Mouse (Mus musculus): ENCODE results near the gene Gpn2. TPM values are rescaled to one million over a fixed set of nuclear protein-coding genes. Genes with fewer than 3 reads are reported as not detected.

Gpn2 gene
- total and polyA plus RNA-seq, 2 experiments from 2014 or later = 16.9 to 32.2 TPM

DNA sequence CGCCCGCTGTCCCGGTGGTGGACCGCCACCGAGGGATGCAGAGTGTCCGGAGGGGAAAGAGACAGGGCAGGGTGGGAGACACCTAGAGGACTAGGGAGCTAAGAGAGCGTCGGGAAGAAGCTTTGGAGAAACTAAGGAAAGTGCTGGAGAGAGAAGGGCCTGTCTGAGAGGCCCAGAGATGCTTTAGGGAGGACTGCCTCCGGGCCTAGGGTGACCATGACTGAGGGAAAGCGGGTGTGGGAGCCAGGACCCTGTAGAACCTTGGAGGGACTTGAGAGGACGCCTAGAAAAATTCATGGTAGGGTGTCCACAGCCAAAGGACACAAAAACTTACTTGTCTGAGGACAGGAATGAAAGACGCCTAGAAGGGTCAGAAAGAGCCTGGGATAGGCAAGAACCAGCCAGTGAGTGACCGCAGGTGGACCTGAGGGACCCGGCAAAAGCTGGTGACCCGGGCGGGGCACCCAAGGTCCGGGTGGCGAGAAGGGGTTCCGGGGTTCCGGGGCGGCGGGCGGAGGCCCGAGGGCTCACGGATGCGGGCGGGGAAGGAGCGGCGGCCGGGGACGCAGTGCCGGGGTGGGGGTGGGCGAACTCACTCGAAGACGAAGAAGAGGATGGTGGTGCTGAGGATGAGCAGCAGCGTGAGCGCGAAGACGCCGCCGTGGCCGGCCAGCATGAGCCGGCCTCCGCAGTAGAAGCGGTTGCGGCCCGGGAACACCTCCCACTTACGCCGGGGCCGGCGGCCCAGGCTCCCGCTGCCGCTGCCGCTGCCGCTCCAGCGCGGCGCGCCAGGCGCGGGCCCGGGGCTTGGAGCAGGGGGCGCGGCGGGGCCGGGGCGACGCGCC is 48.5 kb downstream of the Gpn2 start:
- Histone ChIP-seq H3K4me3 (ENCODE audit: low read length) (peak overlapping the region; percentile 90), H3K4me2 (ENCODE audit: low read depth, low read length) (peak overlapping the region; percentile 89), H3K27me3 (ENCODE audit: insufficient read depth, low read length) (no peaks in the 10 kb centered on the region), H3K4me1 (ENCODE audit: insufficient read depth, low read length) (peaks cover 19% of the 10 kb centered on the region), H3K9me3 (ENCODE audit: low read length) (no peaks in the 10 kb centered on the region), H3K9ac (replicated peaks; ENCODE audit: low read length) (peak overlapping the region; percentile 91), H3K36me3 (ENCODE audit: insufficient read depth, low read length) (no peaks in the 10 kb centered on the region), H3K27ac (peak overlapping the region; percentile 82)
- DNase-seq (ENCODE audit: low spot score) = no peak
- WGBS = under 1% methylated on average over 34 of the region's 69 CpGs
- ATAC-seq = peak; percentile 73
- TF ChIP-seq CTCF (IDR thresholded peaks at IDR 0.05; ENCODE audit: low read depth) = no peak

DNA sequence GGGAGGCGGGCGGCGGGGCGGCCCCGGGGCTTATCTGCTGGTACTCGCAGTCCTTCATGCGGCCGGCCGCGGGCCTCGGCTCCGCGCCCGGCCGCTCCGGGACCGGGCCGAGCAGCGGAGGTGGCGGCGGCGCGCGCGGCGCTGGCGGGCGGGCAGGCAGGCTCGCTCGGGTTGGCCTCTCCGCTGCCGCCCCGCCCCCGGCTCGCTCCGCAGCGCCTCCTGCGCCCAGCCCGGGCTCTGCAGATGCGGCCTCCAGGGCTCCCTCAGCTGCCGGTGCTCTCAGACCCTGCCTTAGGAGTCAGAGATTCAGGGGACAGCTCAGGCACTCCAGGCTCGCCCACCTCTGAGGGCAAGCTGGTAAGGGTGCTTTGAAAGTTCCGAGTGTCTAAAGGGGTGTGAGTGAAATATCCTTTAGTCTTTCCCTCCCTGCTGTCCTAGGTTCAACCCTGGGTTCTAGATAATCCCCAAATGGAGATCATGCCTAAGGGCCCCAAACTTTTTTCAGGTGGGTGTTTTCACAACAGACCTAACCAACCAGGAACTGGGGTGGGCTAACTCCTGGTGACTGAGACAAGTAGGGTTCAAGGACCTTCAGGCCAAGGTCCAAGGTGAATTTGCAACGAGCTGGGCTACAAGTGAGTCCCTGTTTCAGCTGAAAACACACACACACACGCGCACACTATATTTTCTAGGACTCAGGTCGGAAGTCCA is 49.3 kb downstream of the Gpn2 start:
- no peaks in the 10 kb centered on the region for H3K36me3 ChIP-seq (ENCODE audit: insufficient read depth, low read length)
- peak; percentile 92 for ATAC-seq

DNA sequence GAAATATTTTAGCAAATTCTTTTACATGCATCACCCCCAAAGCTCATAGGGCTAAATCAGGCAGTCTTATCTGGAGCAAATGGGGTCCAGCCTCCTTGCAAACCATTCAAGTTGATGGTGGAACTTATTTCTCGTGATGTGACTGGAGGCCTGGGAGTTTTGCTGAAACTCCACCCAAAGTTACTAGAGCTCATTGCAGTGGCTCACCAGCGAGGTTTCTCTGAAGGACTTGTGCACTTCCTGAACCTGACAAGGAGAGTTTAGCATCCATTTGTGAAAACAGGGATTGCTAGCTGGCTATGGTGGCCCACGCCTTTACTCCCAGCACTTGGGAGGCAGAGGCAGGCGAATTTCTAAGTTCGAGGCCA is 49.9 kb downstream of the Gpn2 start:
- no peak overlapping the region for H3K27ac ChIP-seq
- H3K4me3 ChIP-seq (ENCODE audit: low read length) = no peak overlapping the region
- H3K36me3 ChIP-seq (ENCODE audit: insufficient read depth, low read length) = no peaks in the 10 kb centered on the region
- DNase-seq (ENCODE audit: low spot score) (no peak), ATAC-seq (no peak)
- no peak overlapping the region for H3K4me2 ChIP-seq (ENCODE audit: low read depth, low read length)
- H3K9ac ChIP-seq (replicated peaks; ENCODE audit: low read length) = no peak overlapping the region
- no peaks in the 10 kb centered on the region for H3K27me3 ChIP-seq (ENCODE audit: insufficient read depth, low read length)
- no peaks in the 10 kb centered on the region for H3K9me3 ChIP-seq (ENCODE audit: low read length)
- H3K4me1 ChIP-seq (ENCODE audit: insufficient read depth, low read length) = peaks cover 19% of the 10 kb centered on the region
- no peak for TF ChIP-seq CTCF (IDR thresholded peaks at IDR 0.05; ENCODE audit: low read depth)
- WGBS = 83% methylated on average over 5 of the region's 5 CpGs

More for the DNA sequence above, 49.3 kb downstream of the Gpn2 start:
- peak; percentile 61 for TF ChIP-seq CTCF (IDR thresholded peaks at IDR 0.05; ENCODE audit: low read depth)
- DNase-seq (ENCODE audit: low spot score) = peak; percentile 91
- 20% methylated on average over 19 of the region's 47 CpGs for WGBS
- peak overlapping the region; percentile 82 for H3K27ac ChIP-seq
- H3K9me3 ChIP-seq (ENCODE audit: low read length) = no peaks in the 10 kb centered on the region
- peak overlapping the region; percentile 90 for H3K4me3 ChIP-seq (ENCODE audit: low read length)
- H3K4me2 ChIP-seq (ENCODE audit: low read depth, low read length) = peak overlapping the region; percentile 89
- H3K27me3 ChIP-seq (ENCODE audit: insufficient read depth, low read length) = no peaks in the 10 kb centered on the region
- H3K9ac ChIP-seq (replicated peaks; ENCODE audit: low read length) = peak overlapping the region; percentile 91
- peaks cover 19% of the 10 kb centered on the region for H3K4me1 ChIP-seq (ENCODE audit: insufficient read depth, low read length)

Small RNA genes within 50 kb of the gene (microRNA-seq; reads per million reads assigned to microRNA genes)
- 0 reads per million in 2 experiments for gene Gm23158

Other genes starting within 250 kb of the Gpn2 start
- 47.7 and 51.9 TPM in 2 replicates for gene Wdtc1, start 230.9 kb upstream of the Gpn2 start, total RNA-seq (2014; rRNA removed)
- gene Wdtc1, start 230.9 kb upstream of the Gpn2 start, polyA plus RNA-seq (2015; fragmentation: Nextera tagmentation; extraction: Ambion mirVana) = 12.8 and 14.9 TPM in 2 replicates
- 21.2 and 21.7 TPM in 2 replicates for gene Slc9a1, start 214.7 kb upstream of the Gpn2 start, total RNA-seq (2014; rRNA removed)
- gene Slc9a1, start 214.7 kb upstream of the Gpn2 start, polyA plus RNA-seq (2015; fragmentation: Nextera tagmentation; extraction: Ambion mirVana) = 8.2 and 10.1 TPM in 2 replicates
- gene Tent5b, start 104.2 kb upstream of the Gpn2 start, total RNA-seq (2014; rRNA removed) = 1.3 and 3.6 TPM in 2 replicates
- 0.49 and 0.55 TPM in 2 replicates for gene Tent5b, start 104.2 kb upstream of the Gpn2 start, polyA plus RNA-seq (2015; fragmentation: Nextera tagmentation; extraction: Ambion mirVana)
- 48.1 and 54.5 TPM in 2 replicates for gene Trnp1, start 85.8 kb upstream of the Gpn2 start, total RNA-seq (2014; rRNA removed)
- gene Trnp1, start 85.8 kb upstream of the Gpn2 start, polyA plus RNA-seq (2015; fragmentation: Nextera tagmentation; extraction: Ambion mirVana) = 20.9 and 22.0 TPM in 2 replicates
- 0.11 and 0.26 TPM in 2 replicates for gene Kdf1, start 65.4 kb upstream of the Gpn2 start, total RNA-seq (2014; rRNA removed)
- gene Kdf1, start 65.4 kb upstream of the Gpn2 start, polyA plus RNA-seq (2015; fragmentation: Nextera tagmentation; extraction: Ambion mirVana) = 0.53 and 0.60 TPM in 2 replicates
- gene Nudc, start 38.4 kb upstream of the Gpn2 start, total RNA-seq (2014; rRNA removed) = 54.1 and 70.4 TPM in 2 replicates
- 265 and 272 TPM in 2 replicates for gene Nudc, start 38.4 kb upstream of the Gpn2 start, polyA plus RNA-seq (2015; fragmentation: Nextera tagmentation; extraction: Ambion mirVana)
- gene Nr0b2, start 31.0 kb upstream of the Gpn2 start, total RNA-seq (2014; rRNA removed) = 0.47 TPM in 1 of 2 replicates, not detected in the other
- gene Nr0b2, start 31.0 kb upstream of the Gpn2 start, polyA plus RNA-seq (2015; fragmentation: Nextera tagmentation; extraction: Ambion mirVana) = 0.21 and 0.26 TPM in 2 replicates
- gene Gpatch3, start 9.6 kb upstream of the Gpn2 start, total RNA-seq (2014; rRNA removed) = 8.3 and 8.8 TPM in 2 replicates
- 6.1 and 6.3 TPM in 2 replicates for gene Gpatch3, start 9.6 kb upstream of the Gpn2 start, polyA plus RNA-seq (2015; fragmentation: Nextera tagmentation; extraction: Ambion mirVana)
- 1.1 and 2.8 TPM in 2 replicates for gene Sfn, start 17.8 kb downstream of the Gpn2 start, total RNA-seq (2014; rRNA removed)
- 1.2 and 1.4 TPM in 2 replicates for gene Sfn, start 17.8 kb downstream of the Gpn2 start, polyA plus RNA-seq (2015; fragmentation: Nextera tagmentation; extraction: Ambion mirVana)
- gene Zdhhc18, start 65.8 kb downstream of the Gpn2 start, total RNA-seq (2014; rRNA removed) = 17.4 and 22.6 TPM in 2 replicates
- gene Zdhhc18, start 65.8 kb downstream of the Gpn2 start, polyA plus RNA-seq (2015; fragmentation: Nextera tagmentation; extraction: Ambion mirVana) = 8.2 and 10.2 TPM in 2 replicates
- gene Pigv, start 88.3 kb downstream of the Gpn2 start, total RNA-seq (2014; rRNA removed) = 11.3 and 13.4 TPM in 2 replicates
- gene Pigv, start 88.3 kb downstream of the Gpn2 start, polyA plus RNA-seq (2015; fragmentation: Nextera tagmentation; extraction: Ambion mirVana) = 13.0 and 14.0 TPM in 2 replicates
- 54.1 and 59.1 TPM in 2 replicates for gene Arid1a, start 172.4 kb downstream of the Gpn2 start, total RNA-seq (2014; rRNA removed)
- gene Arid1a, start 172.4 kb downstream of the Gpn2 start, polyA plus RNA-seq (2015; fragmentation: Nextera tagmentation; extraction: Ambion mirVana) = 17.6 and 17.7 TPM in 2 replicates